Mouse (Mus musculus) CD4-positive helper T cell, adult 2 months (primary cell): ENCODE measurements around the gene Myrf.

Source experiments
- DNase-seq: peaks from one replicate; pipeline ENCODE4 v3.0.0-alpha.2; 2012; ENCODE audit warnings: low read depth, missing footprints, low spot score

Gene Myrf

DNA sequence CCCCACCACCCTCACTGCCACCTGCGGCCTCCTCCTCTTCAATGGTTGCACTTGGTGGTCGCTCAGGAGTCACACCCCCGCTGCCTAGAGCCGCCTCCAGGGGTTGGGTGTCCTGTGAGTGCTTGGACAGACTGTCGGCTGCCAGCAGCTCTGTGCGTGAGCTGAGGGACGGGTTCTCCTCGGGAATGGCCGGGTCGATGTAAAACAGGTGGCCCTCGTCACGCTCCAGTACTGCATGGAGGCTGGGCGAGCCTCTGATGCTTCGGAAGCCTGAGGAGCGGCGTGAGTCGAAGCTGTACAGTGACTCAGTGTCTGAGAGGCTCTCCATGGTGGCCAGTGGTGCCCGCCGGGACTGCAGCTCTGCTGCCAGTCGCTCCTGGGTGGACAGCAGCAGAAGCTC is 7.6 kb upstream of the Myrf start:
- no peak for DNase-seq

DNA sequence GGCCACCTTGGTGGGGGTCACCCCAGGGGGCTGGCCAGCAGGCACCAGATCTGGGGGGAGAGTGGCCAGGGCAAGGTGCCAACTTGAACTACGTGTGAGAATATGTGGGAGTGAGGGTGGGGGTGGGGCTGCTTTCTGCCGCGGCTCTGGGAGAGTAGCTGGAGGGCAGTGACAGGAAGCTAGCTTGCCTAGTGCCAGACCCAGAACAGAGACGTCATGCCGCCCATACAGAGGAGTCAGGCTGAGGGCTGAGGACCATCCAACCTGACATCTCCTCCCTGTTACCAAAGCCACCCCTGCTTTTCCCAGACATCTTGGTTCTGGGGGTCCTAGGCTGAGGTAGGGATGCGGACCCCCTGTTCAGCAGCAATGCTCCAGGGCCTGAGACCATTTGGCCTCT is 6.6 kb upstream of the Myrf start:
- DNase-seq, result no peak

DNA sequence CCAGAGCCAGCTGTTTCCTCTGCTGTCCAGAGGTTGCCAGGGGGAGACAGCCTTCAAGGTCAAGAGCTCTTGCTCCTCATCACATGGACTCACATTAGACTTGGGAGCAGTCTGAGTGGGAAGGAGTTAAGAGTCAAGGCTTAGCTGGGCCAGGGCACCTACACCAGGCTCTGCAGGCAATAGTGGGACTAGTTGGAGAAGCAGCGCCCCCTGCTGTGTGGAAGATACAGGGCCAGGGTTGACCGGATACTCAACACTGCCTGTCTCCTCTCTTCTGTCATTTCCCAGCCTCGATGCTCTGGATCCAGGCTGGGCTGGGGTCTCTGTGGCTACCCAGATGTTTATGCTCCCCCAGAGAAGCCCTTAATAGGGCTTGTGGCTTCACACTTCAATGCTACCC is 3.6 kb upstream of the Myrf start:
- no peak for DNase-seq

DNA sequence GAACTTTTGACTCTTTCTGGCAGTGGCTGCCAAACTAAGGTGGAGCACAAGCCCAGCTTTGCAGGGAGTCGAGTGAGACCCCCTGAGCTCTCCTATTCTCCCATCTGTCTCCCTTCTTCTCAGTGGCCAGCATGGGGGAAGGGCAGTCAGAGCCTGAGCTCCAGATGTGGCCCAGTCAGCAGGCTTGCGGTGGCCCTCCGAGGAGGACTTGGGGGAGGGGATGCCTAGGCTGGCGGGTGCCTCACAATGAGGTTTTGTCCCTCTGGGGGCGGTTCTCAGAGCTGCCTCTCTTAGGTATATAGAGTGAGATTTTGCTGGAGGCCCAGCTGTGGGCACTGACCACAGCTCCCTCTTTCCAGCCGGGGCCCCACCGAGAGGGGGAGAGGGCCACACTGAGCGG is 2.4 kb upstream of the Myrf start:
- no peak for DNase-seq

DNA sequence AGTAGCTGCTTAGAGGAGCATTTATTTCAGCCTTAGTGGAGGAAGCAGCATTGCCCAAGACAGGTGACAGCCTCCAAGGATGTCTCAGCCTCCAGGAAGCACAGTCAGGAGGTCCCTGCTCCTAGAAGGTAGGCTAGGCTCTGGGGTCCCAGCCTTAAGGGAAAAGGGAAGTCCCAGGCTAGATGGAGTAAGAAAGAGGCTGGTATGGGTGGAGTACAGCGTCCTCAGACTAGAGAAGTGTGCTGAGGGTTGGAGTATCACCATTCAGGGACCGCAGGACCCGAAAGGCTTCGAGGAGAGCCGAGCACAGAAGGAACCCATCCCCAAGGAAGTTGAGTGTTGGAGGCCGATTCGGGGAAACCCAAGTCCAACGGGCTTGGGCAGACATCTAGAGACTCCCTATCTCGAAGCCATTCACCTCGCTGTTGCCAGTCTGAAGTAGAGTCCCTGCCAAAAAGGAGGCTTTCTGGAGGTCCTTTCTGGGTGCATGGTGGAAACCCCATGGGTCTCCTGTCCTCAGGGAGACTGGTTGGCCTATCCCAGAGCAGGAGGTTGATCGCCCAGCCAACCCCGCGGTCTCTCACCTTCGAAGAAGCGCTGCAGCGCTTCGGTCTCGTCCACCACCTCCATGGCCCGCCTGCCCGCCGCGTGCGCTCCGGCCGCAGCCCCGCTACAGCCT is 434 bp downstream of the Myrf start:
- DNase-seq, result no peak

DNA sequence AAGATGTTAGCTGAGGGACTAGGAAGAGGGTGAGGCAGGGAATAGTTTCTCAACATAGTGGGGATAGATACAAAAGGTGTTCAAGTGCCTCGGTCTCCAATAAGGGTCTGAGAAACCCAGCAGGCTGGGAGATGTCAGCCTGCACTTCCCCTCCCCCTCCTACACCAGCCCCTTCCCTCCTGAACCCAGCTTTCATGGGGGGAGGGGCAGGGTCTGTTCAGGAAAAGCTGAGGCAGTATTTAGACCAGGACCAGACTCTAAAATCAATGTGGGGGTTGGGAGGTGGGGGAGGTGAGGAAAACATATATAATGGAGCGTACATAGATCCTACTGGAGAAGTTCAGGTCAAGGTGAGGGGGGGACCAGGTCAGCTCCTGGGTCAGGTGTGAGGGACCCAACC is 1.1 kb downstream of the Myrf start:
- no peak for DNase-seq

DNA sequence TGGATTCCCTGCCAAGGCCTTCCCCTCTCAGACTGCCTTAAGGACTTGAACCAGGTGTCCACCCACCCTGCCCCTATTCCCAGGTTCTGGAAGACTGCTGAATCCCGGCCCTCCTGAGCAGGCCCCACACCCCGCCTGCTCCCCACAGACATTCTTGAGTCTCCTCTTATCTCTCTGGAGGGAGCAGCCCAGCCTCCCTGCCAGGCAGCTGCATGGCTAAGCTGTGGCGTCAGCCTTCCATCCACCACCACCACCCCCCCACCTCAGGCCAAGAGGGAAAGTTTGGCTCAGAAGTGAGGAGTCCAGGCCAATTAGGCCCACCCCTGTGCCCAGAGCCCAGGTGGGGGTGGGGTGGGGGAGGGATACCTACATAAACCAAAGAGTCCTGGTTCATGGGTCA is 2.1 kb downstream of the Myrf start:
- DNase-seq, result no peak

DNA sequence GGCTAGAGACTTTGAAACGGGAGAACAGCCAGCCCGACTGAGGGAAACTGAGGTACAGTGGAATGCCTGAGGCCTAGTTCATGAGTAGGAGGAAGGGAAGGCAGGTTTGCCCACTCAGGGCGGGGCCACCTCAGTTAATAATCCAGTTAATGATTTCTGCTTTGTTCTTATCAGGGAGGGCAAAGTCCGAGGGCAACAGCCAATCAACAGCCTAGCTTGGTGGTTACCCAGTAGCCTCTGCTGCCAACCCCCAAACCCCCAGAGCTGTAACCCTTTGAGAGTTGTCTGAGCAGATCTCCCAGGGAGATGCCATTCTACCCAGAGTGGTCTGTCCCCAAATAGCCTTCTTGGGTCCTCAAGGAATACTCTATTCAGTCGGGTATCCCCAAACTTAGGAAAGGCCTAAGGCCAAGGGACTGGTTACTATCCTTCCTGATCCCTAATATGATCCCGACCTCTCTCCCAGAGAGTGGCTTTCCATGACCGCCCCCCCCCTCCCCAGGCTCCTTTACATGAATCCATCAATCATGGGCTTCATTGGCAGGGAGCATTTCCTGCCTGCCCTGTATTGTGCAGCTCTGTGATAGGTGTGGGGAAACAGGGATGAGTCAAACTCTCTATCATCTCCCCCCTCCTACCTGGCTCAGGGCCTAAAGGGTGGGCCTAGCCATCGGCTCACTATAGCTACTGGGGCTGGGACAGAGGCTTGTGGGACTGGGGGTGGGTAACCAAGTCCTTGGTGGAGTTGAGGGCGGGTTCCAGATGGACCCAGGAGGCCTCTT is 4.6 kb downstream of the Myrf start:
- no peak for DNase-seq

DNA sequence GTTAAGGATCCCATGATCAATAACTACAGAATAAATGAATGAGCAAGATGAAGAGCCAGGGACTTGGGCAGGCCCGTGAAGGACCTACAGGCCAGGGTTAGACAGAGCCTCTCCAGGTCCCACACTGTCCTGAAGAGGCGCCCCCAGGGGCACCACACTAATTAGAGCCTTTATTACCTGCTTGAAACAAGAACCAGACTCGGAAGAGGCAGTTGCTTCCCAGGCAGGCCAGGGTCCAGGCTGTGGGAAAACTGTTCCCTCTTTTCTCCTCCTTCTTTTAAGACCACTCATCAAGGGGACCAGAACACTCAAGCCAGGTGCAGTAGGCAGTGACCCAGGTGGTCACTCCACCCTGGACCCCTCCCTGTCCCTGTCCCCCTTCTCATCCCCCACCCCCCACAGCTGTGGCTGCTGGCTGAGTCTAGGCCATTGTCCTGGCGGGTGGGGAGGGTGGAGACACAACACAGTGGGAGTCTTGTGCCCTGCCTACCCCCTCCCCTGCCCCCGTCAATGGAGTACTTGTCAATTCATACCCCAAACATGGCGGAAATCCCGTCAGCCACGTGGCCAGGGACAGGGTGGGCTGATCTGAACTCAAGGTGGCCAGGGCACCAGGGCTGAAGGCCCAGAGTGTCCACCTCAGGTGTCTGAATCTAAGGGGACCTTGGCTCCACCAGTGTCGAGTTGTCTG is 8.1 kb downstream of the Myrf start:
- DNase-seq, result no peak

DNA sequence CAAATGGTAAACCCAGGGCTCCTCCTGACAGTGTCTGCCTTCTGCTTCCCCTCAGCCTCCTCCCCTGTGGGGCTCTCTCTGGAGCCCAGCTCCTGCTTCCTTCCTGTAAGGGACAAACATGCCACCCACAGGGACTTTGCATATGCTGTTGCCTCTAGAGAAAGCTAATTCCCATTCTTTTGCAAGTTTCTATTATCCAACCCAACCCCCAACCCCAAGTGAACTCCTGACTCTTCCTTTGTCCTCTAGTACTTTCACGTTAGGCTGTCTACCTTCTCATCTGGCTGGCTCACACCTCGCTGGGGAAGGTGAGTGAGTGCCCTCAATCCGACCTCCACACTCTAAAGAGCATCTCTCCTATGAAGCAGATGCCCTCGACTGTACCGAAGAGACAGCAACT is 8.7 kb downstream of the Myrf start:
- DNase-seq, result no peak

DNA sequence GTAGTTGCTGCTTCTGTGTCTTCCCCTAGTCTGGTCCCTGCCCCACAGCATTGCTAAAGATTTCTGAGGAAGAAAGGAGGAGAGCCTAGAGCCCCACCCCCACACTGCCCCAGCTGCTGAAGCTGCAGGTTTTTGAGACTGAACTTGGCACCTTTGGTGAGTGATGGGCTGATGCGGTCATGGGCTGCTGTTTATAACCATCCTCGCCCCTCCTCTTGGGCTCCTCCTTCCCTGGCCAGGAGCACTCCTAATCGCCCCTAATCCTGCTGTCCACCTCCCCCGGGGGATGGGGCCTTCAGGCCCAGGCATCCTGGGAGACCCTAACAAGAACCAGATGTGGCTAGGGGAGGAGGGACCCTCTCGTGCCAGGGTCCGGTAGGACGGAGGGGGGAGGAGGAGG is 9.5 kb downstream of the Myrf start:
- DNase-seq, result no peak

DNA sequence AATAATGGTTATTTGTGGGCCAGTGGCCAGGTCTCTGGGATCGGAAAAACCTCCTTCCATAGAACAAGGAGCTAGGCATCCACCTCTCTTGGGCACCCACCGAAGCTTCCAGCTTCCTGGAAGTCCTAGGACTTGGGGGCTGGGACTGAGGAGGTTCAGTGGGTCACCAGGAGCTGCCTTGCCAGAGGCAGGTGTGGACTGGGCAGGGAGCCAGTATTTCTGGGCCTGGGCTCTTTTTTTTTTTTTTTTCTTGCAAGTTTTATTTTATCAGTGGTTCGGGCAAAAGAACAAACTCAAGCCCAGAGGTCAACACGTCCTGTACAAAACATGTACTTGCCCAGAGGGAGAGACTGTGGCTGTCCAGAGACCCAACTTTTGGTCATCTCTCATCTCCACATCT is 14.8 kb downstream of the Myrf start:
- no peak for DNase-seq

DNA sequence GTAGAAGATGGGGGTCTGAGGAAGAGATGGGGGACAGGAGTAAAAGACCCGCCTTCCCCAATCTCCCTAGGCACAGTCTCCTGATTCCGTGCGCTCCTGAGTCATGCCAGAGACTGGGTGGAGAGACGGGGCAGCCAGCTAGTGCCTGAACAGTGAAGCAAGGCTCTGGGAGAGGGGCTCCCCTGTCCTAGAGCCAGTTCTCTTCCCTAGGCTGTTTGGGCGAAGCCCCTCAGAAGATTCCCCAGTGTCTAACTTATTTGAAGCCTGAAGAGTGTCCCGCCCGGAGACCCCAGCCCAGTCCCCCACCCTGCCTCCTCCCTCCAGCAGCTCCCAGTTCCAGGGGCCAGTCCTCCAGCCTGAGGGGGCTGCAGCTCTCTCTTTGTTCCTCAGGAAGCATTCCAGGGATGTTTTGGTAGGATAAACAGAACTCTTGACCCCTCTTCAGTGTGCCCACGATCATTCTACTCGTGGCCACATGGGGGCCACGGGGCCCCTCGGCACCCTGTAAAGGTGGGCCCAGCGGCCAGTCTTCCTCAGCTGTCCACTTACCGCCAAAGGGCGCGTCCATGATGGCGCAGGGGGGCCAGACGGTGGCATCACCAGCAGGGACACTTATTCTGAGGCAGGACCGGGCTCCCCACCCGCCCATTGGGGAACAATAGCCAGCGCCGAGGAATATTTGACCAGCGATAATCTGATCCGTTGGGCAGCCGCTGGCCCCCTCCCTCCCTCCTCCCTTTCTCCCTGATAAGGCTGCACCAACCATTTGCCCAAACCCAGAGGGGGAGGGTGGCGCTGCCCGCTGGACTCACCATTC is 15.7 kb downstream of the Myrf start:
- DNase-seq, result no peak

DNA sequence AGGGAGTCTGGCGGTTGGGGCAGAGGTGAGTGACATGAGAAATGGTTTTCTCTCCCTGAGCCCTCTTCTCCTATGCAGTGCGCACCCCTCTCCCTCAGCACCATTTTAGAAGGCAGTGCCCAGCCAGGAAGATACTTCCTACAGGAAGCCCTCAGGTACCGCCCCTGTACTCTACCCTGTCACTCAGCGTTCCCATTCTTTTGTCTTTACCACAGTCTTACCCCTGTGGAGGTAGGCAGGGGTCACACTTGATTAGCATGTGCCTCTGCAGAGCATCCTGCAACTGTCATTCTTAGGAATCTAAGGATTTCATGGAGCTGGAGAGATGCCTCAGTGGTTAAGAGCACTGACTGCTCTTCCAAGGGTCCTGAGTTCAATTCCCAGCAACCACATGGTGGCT is 17.0 kb downstream of the Myrf start:
- DNase-seq, result no peak

DNA sequence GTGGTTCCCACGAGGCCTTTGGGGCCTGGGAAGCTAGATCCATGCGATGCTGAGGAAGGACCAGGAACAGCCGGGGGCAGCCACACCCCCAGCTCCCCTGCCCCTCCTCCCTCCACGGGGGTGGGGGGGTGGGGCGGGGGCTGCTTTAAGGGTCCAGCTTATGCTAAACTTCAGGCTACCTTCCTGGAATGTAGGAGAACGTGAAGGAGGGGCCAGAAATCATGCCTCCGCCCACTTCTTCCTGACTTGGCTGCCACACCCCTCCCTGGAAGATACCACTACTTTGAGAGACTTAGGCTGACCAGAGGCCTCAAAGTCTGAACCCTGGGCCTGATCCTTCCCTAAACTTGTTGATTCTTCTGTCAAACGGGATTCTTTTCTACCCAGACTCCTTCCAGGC is 17.9 kb downstream of the Myrf start:
- no peak for DNase-seq

DNA sequence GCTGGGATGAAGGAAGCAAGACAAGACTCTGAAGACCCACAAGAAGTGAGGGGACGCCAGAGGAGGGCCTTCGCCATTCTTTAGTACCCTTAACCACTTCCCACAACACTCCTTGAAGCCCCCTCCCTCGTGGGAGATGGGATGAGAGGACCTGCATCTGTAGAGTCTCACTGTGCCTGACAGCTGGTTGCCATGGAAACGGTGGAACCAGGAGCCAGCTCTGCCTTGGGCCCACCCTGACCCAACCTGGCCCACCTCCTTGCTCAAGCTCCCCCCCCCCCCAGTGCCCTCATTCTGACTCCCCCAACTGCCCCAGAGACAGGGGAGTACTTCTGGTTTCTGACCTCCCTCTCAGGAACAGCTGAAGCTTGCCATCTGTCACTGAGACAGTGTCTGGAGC is 19.0 kb downstream of the Myrf start:
- no peak for DNase-seq

DNA sequence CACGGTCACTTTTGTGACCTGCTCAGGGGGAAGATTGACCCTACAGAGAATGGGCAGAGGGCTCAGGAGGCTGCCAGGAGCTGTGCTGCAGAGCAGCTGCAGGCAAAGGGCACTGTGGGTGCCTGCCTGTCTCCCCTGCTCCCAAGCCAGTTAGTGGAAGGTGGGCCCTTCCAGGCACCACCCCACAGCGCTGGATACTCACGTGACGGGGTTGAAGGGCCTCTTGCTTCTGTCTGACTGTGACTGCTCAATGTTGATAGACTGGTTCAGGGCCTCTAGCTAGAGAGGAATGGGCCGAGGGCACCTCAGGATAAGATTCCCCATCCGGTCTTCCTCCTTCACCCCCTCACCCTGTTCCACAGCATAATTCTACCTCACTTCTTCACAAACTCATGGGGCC is 21.0 kb downstream of the Myrf start:
- no peak for DNase-seq

DNA sequence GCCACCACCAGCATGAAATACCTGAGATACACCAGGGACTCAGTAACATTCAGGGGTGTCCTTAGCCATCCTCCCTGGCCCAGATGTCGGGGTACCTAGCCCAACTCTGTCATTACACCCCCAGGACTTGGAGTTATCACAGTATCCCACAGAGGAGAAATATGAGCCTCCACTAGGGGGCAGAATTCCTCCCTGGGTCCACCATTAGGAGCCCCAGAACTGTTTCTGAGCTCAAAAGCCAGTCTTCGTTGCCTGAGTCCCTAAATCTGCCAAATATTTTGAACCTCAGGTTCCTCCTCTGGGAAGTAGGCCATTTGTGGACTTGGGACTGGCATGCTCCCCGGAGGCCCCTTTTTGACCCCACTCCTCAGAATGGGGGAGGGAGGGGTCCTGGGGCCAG is 21.4 kb downstream of the Myrf start:
- peak; percentile 40 for DNase-seq

DNA sequence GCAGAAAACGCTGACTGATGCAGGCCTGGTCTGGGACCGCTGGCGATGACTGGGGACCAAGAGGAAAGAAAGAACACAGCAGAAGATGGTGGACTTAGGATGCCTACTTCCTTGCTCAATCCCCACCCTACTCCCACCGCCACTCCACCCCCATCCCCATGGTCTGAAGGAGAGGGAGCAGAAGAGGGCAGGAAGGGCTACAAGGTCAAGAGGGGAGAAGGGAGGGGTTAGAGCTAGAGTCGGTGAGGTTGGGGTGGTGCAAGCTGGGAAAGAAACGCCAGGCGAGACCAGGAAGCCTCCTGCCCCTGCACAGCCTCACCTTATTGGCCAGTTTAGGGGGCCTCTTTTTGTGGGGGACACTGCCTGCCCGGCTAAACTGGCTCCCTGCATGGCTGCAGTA is 24.4 kb downstream of the Myrf start:
- DNase-seq, result no peak

DNA sequence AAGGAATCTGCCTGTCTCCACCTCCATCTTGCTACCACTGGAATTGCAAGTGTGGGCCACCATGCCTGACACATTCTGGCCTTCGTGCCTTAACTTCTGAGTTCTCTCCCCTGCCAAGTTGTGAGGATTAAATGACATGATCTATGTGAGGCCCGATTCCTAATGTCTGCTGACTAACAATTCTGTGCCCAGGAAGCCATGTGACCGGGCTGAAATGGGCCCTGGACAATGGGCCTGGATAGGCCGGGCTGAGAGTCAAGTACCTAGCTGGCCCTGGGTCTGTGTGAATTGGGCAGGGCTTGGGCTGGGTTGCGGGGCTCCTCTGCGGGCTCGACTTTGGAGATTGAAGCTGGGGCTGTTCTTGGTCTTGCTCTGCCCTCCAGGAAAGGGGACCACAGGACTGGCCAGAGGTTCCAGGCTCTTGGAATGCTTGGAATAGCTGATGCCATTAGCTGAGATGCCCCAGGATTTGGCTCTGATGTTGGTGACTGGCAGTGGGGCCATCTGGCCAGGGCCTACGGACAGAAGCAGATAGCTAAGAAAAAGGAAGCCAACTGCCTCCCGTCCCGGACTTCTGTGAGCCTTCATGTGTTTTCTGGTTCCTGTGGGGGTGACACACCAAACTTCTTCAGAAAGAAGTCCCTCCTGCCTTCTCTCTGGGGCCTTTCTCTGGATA is 26.6 kb downstream of the Myrf start:
- no peak for DNase-seq

DNA sequence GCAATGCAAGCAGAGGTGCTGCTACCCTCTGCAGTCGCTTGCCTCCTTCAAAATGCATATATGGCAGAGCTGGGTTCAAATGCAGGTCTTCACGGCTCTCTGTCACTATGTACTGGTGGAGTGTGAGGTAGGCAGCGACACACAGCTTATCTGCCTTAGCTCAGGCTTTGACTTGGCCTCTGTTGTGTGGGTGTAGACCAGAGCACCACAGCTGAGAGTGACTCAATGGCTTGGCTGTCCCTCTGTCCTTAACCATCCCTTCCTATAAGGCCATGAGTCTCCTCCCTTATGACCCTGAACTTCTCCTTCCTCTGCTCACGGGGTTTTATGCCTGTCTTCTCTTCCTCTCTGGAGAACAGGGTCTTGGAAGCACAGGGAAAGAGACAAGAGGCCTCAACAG is 29.7 kb downstream of the Myrf start:
- DNase-seq, result no peak

DNA sequence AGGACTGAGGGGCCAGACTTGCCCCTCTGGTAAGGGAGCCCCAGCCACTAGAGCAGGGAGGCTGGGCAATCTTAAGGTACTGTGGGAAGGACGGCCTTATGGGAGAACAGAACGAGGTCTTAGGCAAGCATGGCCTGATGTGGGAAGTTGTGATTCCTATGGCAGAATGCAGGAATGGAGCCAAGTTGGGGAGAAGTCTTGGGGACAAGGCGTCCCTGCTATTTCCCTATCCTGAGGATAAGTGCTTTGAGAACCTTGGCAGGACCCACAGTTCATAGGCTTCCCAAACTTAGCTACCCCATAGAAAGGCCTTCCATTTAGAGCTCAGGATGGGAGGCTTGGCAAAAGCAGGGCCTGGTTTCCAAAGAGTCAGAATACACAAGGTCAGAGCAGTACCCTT is 31.7 kb downstream of the Myrf start:
- no peak for DNase-seq
